Mouse (Mus musculus) ES-E14 (cell line): ENCODE results near the gene Grifin.

Experiments
- CHD2 ChIP-seq: IDR thresholded peaks from 2 replicates; pipeline ENCODE4 v1.6.1; 2014; ENCODE audit warnings: mild to moderate bottlenecking, low read depth, low read length, inconsistent platforms
- ZC3H11A ChIP-seq: IDR thresholded peaks from 2 replicates; pipeline ENCODE4 v1.6.1; 2012; ENCODE audit warnings: low read depth, mild to moderate bottlenecking, inconsistent platforms, low read length, borderline replicate concordance
- ZNF384 ChIP-seq: IDR thresholded peaks from 2 replicates; pipeline ENCODE4 v1.6.1; 2012; ENCODE audit warnings: low read depth, low read length, inconsistent platforms

GRCm38 (mm10) chr5:140601712-140602111 is 36.8 kb upstream of the Grifin start:
- TF ChIP-seq ZC3H11A (no peak), CHD2 (no peak), ZNF384 (no peak)
